Mouse (Mus musculus) brain, embryonic 18.5 days (tissue): ENCODE data around the gene Asic4.

Source experiments
- DNase-seq: peaks from one replicate; pipeline ENCODE4 v3.0.0-alpha.2; 2012; ENCODE audit warnings: low read depth, low spot score

Gene Asic4

DNA sequence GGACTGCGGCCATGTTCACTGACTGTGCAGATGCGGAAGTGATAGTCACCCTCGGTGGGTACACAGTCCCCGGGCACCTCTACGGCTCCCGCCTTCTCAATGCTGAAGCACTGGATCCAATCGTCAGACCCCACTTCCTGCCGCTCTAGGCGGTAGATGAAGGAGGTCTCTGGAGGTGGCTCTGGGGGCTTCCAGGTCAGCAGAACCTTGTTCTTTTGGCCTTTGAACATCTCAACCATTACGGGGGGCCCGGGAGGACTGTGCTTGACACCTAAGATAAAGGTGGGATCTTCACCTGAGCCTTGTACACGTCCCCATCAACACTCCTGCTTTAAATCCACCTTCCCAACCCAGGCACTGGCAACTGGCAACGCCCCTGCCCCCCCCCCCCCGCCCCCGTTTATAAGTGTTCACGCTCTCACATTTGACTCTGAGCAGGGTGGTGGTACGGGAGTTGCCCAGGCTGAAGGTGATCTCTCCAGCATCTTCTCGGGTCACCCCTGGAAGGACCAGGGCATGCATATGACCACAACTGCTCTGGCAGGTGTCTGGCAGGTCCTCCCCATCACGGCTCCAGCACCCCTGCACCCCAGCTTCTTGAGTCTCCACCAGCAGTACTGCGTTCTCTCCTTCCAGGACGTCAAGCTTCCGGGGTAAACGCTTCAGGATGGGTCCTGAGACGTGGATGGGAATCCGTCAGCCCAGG lies 52.9 kb downstream of the Asic4 start:
- DNase-seq: no peak

DNA sequence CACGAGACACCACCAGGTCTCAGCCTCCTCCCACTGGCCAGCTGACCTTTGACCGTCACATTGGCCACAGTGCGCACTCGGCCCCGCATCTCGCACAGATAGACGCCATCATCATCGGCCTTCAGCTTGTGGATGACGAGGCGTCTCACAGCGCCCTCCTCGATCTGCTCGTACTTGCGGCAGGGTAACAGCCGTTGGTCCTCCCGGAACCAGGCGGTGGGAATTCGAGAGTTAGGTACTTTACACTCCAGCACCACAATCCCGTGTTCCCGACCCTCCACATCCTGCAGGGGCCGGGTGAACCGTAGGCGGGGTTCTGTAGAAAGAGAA lies 53.4 kb downstream of the Asic4 start:
- no peak for DNase-seq

DNA sequence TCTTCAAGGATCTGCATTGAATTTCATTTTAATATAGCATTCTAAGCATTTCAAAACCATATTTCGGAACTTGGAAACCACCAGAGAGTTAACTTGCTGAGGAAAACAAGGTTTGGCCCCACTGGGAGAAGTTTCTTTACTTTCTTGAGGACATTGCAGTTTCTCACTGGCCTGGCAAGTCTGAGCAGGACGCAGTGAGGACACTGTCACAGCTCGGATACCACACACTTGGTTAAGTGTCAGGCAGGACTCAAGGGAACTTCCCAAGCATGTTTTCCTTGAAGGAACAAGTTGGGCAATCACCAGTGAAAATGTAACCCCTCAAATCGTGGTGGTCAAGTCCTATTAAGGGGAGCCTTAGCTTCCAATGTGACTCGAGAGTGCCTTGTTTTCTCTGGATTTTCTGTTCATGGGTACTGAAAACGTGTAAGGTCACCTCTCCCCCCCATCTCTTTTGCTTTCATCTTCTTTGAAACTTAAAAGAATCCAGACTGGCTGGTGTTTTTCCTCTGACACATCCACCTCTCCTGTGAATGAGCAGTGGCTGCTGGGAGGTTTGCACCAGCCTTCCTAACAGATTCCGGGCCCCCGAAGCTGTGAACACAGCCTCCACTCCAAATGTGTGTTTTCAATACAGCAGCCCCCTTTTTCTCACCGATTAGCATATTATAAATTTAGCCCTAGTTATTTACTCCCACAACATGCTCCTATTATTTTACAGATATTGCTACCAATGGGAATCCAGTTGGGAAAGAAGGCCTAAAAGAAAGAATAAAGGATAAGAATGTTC lies 54.2 kb downstream of the Asic4 start:
- DNase-seq: no peak

DNA sequence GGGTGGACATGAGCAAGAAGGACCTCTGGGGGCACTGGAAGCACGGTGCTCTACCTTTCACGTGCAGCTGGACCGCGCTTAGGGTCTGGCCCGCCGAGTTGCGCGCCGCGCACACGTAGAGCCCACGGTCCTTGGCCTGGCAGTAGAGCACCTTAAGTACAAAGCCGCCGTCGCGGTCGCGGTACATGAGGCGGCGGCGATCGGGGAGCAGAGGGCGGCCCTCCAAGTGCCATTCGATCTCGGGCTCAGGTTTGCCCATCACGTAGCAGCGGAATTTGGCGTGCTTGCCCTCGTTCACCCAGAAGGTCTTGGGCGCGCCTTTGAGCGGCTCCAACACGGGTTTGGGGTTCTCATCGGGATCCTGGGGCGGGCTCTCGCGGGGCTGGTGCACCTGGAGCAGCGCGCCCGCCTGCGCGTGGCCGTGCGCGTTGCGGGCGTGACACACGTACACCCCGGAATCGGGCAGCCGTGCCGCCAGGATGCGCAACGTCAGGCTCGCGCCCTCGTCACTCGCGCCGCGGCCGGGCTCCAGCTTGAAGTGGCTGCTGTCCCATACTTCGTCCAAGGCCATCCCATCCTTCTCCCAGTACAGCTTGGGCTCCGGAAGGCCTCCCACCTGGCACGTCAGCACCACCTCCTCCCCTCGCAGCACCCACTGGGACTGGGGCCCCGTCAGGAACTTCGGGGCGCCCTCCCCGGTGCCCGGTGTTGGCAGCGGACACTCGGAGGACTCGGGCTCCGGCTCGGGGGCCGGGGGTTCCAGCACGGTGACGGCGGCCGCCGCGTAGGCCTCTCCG lies 55.1 kb downstream of the Asic4 start:
- no peak for DNase-seq

DNA sequence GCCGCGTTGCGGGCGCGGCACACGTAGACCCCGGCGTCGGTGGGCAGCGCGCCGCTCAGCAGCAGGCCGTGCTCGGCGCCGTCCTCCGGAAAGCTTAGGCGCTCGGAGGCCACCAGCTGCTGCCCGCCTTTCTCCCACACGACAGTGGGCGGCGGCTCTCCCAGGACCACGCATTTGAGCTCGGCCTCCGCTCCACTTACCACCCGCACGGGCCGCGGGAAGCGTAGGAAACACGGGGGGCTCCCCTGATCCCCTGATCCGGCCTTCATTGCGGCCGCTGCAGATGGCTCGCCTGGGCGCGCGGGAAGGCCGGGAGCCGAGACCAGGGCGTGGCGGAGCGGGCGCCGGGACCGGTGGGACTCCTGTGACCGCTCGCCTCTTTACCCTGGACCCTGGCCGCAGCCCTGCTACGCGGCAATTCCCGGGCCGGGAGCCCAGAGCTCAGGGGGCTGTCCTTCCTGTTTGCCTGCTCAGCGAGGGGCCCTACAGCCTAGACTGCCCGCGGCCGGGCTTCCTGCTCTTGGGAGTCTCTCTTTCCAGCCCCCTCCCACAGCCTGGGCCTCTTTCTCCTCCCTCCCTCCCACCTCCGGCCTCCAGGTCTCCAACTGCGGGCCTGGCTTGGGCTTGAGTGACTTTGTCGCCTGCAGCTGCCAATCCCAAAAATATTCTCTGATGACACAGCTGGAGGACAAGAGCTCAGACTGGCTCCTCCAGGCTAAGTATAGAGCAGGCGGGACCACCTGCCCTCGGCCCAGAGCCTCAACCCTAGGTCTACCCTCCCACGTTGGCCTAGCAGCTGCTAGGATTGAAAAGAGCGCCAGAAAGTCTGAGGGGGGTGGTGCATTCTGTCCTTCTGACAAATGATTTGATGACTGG lies 56.0 kb downstream of the Asic4 start, which contains the start of gene Obsl1:
TSS of gene Obsl1 (minus strand) at position 497 of the 876 bp plus-strand sequence.
- no peak for DNase-seq

DNA sequence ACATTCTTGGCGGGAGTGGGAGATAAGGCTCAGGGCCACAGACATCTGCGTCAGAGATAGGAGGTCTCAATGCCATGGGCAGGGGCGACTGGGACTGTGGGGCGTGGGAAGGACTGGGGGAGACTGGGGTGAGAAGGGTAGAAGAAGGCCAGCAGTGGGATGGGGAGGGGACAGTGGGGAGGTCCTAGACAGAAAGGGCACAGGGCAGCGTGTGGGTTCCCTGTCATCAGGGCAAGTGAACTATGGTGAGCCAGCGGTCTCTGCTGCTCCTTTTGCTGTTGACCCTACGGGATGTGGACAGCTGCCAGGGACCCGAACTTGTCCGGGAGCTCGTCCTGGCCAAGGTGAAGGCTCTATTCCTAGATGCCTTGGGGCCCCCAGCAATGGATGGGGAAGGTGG lies 56.8 kb downstream of the Asic4 start, which contains the start of gene Inha:
TSS of gene Inha (plus strand) at position 72 of the 400 bp plus-strand sequence.
- no peak for DNase-seq

DNA sequence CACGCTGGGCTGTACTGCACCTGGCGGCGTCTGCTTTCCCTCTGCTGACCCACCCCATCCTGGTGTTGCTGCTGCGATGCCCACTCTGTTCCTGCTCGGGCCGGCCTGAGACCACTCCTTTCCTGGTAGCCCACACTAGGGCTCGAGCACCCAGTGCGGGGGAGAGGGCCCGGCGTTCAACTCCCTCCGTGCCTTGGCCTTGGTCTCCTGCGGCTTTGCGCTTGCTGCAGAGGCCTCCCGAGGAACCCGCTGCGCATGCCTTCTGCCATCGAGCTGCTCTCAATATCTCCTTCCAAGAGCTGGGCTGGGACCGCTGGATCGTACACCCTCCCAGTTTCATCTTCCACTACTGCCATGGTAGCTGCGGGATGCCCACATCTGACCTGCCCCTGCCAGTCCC lies 59.4 kb downstream of the Asic4 start:
- no peak for DNase-seq

DNA sequence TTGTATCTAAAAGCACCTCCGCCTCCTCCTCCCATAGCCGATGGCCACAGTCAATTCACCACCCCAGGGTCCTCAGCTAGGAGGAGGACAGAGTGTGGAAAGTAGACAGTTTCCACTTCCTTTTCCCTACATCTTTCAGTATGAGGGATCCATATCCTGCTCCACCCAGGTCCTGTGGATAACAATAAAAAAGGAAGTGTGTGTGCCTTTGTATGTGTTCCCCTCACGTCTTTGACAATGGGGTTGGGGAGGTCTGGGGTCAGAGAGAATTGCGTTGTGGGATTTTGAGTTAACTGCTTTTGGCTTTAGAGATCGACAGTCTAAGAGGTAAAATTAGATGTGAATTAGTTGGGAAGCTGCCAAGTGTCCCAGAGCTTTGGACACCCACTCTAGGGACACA lies 59.9 kb downstream of the Asic4 start:
- DNase-seq: no peak

DNA sequence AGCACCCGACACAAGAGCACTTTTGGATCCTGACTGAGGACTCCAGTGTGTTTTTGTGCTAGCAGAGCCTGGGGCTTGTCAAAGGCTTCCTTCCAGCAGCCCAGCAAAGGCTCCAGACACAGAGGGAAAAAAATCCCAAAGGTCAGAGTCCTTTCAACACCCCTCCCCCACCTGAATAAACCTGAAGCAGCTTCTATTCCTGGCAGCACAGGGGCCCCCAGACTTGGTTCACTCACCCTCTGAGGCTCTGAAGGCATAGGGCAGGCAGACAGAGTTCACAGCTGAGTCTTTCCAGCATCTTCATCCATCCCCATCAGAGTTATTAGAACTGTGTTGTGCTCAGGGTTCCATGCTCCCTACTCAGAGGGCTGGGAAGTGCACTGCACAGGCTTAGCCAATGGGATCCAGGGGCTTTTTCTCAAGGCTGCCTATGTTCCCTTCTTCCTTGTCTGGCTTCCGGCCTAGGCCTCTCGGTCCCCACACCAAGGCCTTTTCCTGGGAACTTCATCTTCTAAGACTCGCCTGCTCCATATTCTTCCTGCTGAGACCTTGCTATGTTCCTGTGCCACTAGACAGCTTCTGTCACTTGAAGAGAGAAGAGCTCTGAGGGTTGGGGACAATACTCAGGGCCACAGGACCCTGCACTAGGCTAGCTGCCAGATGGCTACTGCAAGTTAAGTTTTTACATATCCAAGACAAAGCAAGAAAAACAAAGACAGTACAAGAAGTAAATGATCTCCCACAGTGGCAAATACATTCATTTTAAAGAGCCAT lies 61.4 kb downstream of the Asic4 start:
- DNase-seq: no peak

DNA sequence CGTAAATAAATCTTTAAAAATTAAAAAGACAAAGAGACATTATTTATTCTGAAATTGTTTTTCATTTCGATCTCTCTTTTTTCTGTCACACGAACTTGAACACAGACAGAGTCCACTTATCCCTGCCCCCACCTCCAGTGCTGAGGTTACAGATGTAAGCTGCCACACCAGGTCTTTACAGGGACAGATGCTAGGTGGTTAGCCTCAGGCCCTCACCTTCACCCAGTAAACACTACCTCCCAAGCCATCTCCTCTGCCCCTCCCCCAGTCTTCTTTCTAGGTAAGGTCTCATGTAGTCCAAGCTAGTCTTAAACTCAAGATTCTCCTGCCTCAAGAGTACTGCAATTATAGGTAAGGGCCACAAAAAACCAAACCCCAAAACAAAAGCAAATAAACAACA lies 62.3 kb downstream of the Asic4 start:
- DNase-seq: no peak

DNA sequence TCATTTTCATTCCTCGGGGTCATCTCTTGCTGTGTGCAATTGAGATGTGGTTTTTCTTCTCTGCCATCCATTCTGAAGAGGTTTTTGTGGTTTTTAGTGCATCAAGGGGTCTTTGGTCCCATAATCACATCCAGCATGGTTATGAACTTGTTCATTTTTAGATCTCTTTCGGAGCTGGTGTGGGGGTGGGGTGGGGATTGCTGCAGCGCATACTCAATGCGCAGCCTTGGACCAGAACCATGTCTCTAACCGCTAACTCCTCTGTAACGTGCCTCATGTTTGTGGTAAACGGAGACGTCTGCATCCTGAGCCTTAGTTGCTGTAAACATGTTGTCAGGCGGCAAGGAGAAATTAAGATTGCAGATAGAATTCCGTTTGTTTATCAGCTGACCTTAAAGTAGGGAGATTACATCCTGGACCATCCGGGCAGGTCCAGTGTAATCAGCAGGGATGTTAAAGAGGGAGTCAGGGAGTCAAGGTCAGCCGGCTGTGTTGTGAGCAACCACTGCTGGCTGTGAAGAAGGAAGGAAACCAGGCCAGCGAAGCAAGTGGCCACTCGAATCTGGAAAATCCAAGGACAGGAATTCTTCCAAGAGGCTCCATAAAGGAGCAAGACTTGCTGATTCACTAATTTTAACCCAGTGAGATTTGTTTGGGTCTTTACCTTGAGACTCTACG lies 66.6 kb downstream of the Asic4 start:
- DNase-seq: no peak

DNA sequence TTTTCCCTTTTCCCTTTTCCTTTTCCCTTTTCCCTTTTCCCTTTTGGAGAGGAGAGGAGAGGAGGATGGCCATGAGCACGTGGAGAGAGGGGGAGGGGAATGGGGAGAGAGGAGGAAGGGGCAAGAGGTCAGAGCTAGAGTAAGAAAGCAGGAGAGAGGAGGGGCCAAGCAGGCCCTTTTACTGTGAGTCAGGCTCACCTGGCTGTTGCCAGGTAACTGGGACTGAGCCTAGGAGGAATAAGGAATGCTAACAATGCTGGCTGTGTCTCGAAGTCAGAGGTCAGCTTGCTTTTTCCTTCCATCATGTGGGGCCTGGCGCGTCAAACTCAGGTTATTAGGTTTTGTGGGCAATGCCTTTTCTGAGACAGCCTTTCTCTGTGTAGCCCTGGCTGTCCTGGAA lies 67.7 kb downstream of the Asic4 start:
- no peak for DNase-seq

DNA sequence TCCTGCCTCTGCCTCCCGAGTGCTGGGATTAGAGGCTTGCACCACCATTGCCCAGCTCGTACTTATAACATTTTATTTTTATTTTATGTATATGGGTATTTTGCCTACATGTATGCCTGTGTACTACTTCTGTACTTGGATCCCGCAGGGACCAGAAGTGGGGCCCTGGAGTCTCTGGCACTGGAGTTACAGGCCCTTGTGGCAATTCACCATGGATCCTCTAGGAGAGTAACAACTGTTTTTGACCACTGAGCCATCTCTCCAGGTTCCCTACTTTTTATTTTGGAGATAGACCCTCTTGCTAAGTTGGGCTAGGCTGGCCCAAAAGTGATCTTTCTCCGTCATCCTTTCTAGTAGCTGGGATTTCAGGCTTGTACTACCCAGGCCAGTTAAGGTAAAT lies 68.2 kb downstream of the Asic4 start:
- no peak for DNase-seq

DNA sequence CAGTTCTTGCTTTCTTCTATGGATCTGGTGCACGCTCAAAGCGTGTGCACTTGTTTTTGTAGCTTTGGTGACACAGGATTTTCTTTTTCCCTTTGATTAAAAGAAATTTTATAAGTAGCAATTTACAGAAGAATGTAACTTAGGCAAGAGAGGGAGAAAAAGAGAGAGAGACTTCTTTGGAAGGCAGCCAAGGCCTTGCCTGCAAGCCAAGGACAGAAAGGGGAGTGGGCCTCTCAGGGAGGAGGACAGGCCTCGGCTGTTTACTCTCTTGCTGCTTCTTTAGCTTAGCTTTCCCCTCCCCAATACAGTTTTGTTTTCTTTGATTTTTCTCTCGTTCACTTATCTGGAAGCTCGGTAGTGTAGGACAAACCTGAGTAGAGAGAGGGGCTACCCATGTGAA lies 69.3 kb downstream of the Asic4 start:
- DNase-seq: no peak

DNA sequence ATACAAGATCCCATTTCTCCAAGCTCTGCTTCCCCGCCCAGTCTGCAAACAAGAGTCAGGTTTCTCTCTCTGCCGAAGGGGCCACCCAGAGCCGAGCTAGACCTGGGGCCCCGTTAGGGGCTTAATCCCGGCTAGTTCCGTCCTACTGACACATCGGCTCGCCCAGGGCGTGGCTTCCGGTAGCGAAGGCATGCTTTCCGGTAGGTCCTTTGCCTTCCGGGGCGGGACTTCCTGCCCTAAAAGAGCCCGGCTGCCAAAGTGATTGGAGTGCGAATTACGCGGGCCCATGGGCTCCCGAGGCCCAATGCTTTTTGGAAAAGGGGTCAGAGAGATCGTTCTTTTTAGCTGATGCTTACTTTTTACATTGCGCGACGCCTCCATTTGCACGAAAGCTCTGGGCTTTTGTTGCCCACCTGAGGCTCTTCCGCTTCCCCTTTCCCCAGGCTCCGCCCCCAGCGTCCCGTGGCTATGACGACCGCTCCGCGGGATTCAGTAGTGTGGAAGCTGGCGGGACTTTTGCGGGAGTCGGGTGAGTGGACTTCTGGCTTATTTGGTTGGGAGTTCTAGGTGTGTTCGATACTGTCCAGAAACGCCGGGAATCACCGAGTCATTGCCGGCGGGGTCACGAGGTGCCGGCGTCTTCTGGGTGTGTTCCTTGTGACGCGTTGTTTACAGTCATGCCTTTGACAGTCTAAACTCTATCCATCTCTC lies 71.2 kb downstream of the Asic4 start, which contains the start of gene Stk11ip:
TSS of gene Stk11ip (plus strand) at position 209 of the 711 bp plus-strand sequence.
- DNase-seq: peak; percentile 76
